Mouse (Mus musculus): ENCODE measurements at regions not wholly inside any gene's neighbourhood (a gene's known extent, or its start where the extent isn't known, plus 50 kb on each side); places are given as distances from the start of the nearest gene placed in this dataset.

DNA sequence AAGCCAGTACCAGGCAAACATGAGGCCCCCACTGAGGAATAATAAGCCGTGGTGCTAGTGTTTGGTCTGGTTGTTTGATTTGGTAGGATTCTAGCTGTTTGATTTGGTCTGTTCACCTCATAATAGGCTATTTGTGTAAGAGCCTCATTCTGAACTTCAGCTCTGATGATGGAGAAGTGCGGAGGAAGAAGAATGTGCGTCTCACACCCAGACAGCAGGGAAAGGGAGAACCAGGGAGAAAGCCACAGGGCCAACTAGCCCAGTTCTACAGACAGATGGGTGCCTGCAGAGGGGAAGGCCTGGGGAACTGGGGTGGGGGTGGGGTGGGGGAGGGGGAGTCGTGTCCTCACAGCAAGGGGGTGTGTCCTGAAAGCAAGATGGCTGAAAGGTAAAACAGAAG, 106.6 kb upstream of the Sfswap start:
- ATAC-seq (replicated peaks in 1 of 2; ENCODE audit: insufficient read depth in 1 of 2, low FRiP score in 2 of 2, low TSS enrichment in 1 of 2, low read depth in 1 of 2, poor library complexity in 2 of 2, severe bottlenecking in 2 of 2) = no peak

DNA sequence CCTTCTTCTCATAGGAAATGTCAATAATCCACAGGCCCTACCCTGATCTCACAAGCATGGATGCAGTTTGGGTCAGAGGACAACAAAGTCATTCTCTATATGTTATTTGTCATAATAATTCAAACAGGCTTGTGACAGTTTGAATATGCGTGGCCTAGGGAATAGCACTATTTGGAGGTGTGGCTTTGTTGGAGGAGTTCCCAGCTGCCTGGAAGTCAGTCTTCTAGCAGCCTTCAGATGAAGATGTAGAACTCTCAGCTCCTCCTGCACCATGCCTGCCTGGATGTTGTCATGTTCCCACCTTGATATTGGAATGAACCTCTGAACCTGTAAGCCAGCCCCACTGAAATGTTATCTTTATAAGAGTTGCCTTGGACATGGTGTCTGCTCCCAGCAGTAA, 103.7 kb upstream of the Sfswap start:
- ATAC-seq (replicated peaks in 1 of 2; ENCODE audit: insufficient read depth in 1 of 2, low FRiP score in 2 of 2, low TSS enrichment in 1 of 2, low read depth in 1 of 2, poor library complexity in 2 of 2, severe bottlenecking in 2 of 2) = no peak

DNA sequence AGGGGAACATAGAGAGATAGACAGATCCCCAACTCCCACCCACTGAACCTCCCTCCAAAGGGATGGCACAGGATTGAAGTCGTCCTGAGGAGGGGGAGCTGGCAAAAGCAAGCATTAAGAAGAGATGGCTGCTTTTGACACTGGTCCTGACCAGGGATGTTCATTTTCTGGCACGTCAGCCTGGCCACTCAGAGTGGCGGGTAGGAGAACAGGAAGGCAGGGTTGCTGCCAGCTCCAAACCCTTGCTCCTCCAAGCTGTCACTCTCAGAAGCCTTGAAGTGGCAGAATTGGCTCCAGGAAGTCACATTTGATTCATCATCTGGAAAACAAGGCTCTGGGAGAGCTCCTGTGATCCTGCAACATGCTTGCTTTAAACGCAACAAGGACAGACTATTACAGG, 94.8 kb upstream of the Sfswap start:
- no peak for ATAC-seq (replicated peaks in 1 of 2; ENCODE audit: insufficient read depth in 1 of 2, low FRiP score in 2 of 2, low TSS enrichment in 1 of 2, low read depth in 1 of 2, poor library complexity in 2 of 2, severe bottlenecking in 2 of 2)

DNA sequence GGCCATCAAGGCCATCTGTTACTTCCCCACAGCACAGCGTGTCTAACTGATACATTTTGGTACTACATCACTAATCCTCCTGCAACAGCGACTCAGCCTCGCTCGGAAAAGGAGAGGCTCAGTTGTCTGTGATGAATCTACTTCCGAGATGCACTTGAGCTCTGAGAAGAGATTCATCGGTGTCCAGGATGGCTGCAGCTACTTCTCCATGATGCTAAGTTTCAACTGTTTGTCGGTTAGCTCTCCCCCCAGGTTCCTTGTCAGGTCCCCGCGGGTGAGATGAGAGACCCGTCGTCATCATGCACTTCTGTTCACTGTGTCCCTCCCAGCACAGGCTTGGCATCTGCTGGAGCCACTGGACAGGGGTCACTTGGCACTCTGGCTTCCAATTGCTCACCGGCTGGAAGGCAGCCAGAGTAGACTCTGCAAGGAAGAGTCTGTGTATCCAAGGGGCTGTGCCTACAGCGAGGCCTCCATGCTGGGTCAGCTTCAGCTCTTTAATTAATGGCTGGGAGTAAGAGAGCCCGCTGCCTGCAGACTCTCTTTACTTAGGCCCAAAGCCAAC, 91.5 kb upstream of the Sfswap start:
- ATAC-seq (replicated peaks in 1 of 2; ENCODE audit: insufficient read depth in 1 of 2, low FRiP score in 2 of 2, low TSS enrichment in 1 of 2, low read depth in 1 of 2, poor library complexity in 2 of 2, severe bottlenecking in 2 of 2) = no peak

DNA sequence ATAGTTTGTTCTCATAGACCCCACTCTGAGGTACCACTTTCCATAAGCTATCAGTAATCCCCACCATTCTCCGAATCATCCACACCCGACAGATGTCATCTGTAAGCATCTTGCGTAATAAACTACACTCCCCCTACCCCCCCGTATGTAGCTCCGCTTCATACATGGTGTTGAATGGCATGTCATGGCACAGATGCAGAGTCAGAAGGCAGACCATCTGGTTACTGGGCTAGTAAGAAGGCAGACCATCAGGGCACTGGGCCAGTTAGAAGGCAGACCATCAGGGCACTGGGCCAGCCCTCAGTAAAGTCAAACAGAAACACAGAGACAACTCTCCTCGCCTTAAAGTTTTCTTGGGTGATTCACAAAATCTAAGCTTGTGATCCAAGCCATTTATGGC, 88.9 kb upstream of the Sfswap start:
- no peak for ATAC-seq (replicated peaks in 1 of 2; ENCODE audit: insufficient read depth in 1 of 2, low FRiP score in 2 of 2, low TSS enrichment in 1 of 2, low read depth in 1 of 2, poor library complexity in 2 of 2, severe bottlenecking in 2 of 2)

DNA sequence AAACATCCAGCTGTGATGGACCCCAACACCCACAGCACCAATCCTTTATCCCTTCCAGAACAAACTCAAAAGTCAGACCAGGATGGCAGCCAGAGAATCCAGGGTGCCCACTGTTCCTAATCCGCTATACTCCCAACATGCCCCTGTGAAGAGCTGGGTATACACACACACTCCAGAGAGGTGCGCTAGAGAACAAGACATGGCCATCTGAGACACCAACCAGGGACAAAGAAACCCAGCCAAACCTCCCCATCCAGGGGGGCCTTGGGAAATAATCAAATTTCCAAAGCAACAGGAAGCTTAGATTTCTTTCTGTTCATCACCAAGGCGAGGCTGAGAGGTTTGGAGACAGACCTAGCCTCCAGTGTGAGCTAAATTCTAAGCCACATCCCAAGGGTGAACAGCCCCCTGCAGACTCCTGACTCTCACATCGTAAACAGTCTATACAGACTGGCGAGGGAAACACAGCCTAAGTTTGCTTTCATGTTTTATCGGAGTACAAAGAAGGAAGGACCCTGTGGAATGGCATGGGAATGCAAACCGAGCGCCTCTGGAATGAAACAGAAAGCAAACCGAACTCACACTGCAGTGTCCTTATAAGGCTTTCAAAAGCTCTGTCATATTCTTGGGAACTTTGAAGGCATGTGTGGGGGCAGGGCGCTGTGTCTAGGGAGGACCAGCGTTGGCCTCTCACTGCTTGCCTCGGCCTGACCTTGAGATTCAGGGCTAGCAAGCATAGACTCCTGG, 85.9 kb upstream of the Sfswap start:
- no peak for ATAC-seq (replicated peaks in 1 of 2; ENCODE audit: insufficient read depth in 1 of 2, low FRiP score in 2 of 2, low TSS enrichment in 1 of 2, low read depth in 1 of 2, poor library complexity in 2 of 2, severe bottlenecking in 2 of 2)

DNA sequence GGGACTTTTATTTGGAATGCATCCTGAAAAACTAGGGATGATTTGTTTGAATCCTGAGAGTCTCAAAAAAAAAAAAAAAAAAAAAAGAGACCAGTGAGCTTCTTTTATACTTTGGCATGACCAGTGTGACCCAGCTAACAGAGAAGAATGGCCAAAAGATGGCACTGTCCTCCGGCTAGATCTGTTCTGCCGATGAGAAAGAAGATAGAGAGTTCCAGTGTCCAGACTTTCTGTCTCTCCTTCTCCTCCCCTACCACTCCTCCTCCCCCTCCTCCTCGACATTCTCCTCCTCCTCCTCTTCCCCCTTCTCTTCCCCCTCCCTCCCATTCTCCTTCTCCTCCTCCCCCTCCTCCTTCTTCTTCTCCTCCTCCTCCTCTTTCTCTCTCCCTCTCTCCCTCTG, 84.6 kb upstream of the Sfswap start:
- ATAC-seq (replicated peaks in 1 of 2; ENCODE audit: insufficient read depth in 1 of 2, low FRiP score in 2 of 2, low TSS enrichment in 1 of 2, low read depth in 1 of 2, poor library complexity in 2 of 2, severe bottlenecking in 2 of 2) = no peak

DNA sequence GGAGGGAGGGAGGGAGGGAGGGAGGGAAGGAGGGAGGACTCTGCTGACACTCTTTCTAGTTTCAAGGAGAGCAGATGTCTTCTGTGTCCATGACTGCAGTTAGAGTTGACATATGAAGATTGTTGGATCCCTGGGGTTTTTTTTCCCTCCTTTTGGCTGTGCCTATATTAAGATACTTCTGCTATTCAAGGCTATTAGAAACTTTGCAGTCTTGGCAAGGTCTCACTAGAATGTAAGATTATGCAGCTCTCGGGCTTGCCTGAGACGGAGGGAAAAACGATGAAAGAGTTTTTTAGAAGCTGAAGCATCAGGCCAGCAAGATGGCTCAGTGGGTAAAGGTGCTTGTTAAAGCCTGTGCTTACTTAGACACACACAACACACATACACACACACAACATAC, 83.5 kb upstream of the Sfswap start:
- ATAC-seq (replicated peaks in 1 of 2; ENCODE audit: insufficient read depth in 1 of 2, low FRiP score in 2 of 2, low TSS enrichment in 1 of 2, low read depth in 1 of 2, poor library complexity in 2 of 2, severe bottlenecking in 2 of 2) = no peak

DNA sequence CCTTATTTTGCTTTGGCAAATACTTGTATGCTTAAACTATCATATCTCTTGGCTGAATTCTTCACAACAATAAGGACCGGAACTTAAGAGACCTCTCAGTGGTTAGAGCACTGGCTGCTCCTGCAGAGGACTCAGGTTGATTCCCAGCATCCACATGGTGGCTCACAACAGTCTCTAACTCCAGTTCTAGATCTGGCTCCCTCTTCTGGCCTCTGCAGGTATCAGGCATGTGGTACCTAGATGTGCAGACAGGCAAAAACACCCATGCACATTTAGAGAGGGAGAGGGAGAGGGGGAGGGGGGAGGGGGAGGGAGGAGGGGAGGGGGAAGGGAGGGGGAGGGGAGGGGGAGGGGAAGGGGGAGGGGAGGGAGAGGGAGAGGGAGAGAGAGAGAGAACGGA, 80.0 kb upstream of the Sfswap start:
- no peak for ATAC-seq (replicated peaks in 1 of 2; ENCODE audit: insufficient read depth in 1 of 2, low FRiP score in 2 of 2, low TSS enrichment in 1 of 2, low read depth in 1 of 2, poor library complexity in 2 of 2, severe bottlenecking in 2 of 2)

DNA sequence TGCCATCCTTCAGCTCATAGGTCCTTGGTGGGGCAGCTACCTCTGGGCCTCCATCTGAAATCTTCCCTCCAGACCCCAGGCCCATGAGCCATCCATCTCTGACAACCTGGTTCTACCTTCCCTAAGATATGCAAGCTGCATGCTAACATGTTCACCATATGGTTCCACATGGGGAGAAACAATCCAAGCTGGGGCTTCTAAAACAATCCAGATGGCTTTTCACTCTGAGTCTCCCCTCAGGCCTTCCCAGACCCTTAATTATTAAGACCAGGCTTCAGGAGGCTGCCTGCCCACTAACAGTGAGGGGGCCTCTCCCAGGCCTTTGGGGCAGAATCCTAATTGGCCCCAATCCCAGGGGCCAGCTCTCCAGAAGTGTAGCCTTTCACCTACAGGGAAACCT, 71.1 kb upstream of the Sfswap start:
- no peak for ATAC-seq (replicated peaks in 1 of 2; ENCODE audit: insufficient read depth in 1 of 2, low FRiP score in 2 of 2, low TSS enrichment in 1 of 2, low read depth in 1 of 2, poor library complexity in 2 of 2, severe bottlenecking in 2 of 2)

DNA sequence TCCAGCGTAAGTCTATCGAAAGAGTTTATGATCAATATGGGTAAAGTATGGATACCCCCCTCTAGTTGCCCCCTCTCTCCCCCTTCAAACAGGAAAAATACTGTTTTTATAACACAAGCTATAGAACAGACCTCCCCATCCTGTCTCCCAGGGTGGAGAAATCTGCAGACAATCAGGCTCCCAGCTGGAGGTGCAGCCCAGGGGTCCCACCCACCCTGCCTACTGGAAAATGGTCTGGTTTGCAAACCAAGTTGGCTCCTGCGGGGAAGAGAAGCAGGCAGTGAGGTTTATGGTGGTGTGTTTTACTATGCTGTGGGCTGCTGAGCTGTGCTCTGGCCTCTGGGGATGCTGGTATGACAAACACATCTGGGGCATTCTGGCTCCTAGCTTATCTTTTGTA, 70.7 kb upstream of the Sfswap start:
- no peak for ATAC-seq (replicated peaks in 1 of 2; ENCODE audit: insufficient read depth in 1 of 2, low FRiP score in 2 of 2, low TSS enrichment in 1 of 2, low read depth in 1 of 2, poor library complexity in 2 of 2, severe bottlenecking in 2 of 2)

DNA sequence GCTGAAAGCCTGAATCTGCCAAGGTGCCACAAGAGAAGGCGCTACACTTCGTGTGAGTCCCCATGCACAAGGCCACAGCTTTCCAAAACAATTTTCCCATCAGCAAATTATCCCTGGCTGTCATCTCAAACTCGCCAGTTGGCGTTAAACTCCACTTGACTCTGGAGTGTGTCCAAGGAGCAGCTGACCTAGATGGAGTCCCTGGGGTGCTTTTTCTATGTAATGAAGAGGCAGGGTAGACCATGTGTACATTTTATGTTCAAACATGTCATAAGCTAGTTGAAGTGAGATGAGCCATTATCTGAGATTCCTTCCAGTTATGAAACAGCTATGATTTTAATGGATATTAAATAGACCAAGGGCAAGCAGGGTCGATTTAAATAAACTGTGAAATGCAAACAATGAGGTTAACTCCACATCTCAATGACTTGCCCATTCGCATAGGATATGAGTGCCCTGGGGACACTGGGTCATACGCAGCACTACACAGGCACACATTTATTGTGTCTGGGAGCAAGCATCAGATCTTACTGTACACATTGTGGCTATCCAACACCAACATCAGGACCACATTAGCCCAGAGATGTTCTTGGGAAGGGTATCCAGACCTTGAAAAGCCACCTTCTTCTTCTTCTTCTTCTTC, 51.0 kb upstream of the Sfswap start:
- no peak for ATAC-seq (replicated peaks in 1 of 2; ENCODE audit: insufficient read depth in 1 of 2, low FRiP score in 2 of 2, low TSS enrichment in 1 of 2, low read depth in 1 of 2, poor library complexity in 2 of 2, severe bottlenecking in 2 of 2)

All from hematopoietic stem cell, adult 5-6 weeks (primary cell).